Mouse (Mus musculus): ENCODE results near the gene Arl5b. TPM values are rescaled to one million over a fixed set of nuclear protein-coding genes. Genes with fewer than 3 reads are reported as not detected.
A peak's percentile ranks its signal among the peaks of the same experiment; 100 is the strongest.

Arl5b gene
- 4.1 TPM for polyA plus RNA-seq (2012; fragmentation: generic; extraction: Trizol)
- long read RNA-seq, experiment 1, full-length matches to known transcripts, result 2 of 3 reads
- long read RNA-seq, experiment 1, partial matches to known transcripts, result 0 of 3 reads
- long read RNA-seq, experiment 1, other reads (novel, unspliced or antisense), result 1 of 3 reads
- long read RNA-seq, experiment 2, full-length matches to known transcripts, result 6 of 10 reads
- long read RNA-seq, experiment 2, partial matches to known transcripts, result 2 of 10 reads
- long read RNA-seq, experiment 2, other reads (novel, unspliced or antisense), result 2 of 10 reads

DNA sequence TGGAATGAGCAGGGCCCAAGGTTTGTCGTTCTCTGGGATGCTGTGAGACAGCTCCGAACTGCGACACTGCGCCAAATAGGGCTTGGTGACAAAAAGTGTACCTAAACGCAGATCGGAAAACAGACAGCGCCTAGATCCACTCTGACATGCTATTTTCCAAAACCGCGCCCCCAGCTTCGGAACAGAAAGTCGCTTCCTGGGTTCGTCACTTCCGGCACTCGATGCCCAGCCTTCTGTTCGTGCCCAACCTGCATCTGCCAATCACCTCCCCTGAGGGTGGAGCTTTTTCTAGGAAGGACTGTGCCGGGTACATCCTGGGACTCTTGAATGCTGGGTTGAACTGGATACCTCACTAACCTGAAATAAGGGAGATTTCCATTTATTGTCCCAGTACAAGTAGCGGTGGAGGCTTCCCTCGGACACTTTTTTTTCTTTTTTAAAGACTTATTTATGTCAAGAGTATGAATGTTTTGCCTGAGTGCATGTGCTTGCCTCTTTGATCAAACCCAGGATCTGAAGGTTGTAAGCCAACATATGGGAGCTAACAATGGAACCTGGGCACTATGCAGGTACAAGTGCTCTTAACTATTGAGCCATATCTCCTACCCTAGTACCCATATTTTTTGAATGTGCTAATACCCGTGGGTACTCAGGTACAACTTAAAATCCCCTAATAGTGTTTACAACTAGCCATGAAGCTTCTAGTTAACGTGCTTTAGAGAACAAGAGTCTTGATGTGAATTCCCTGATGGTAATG lies at the start of gene Arl5b:
Arl5b (plus strand) TSS at position 279 of the 757 bp plus-strand sequence.
- Histone ChIP-seq H3K36me3 (ENCODE audit: control insufficient read depth, insufficient read depth) (peaks cover 18% of the 10 kb centered on the region), H3K79me3 (ENCODE audit: low read depth) (peaks cover 1% of the 10 kb centered on the region), H3K4me3 (ENCODE audit: insufficient read depth, poor library complexity, severe bottlenecking) (peak within 1 kb of the TSS; percentile 50), H3K79me2 (ENCODE audit: control insufficient read depth, insufficient read depth) (peaks cover 10% of the 10 kb centered on the region), H3K27me3 (ENCODE audit: control insufficient read depth, insufficient read depth, insufficient read length) (no peaks in the 10 kb centered on the region), H3ac (ENCODE audit: control insufficient read depth, insufficient read length, low read depth) (peak within 1 kb of the TSS; percentile 89)
- TF ChIP-seq CTCF (IDR thresholded peaks at IDR 0.05; ENCODE audit: control insufficient read depth, insufficient read depth, insufficient read length), result no peak
- TF ChIP-seq CEBPB (IDR thresholded peaks at IDR 0.05; ENCODE audit: low read depth), result no peak
- no peak for TF ChIP-seq FOSL1 (IDR thresholded peaks at IDR 0.05; ENCODE audit: insufficient read depth, low read length, poor library complexity, severe bottlenecking)
- TF ChIP-seq MAX (IDR thresholded peaks at IDR 0.05), result no peak
- TF ChIP-seq MYOD1 (IDR thresholded peaks at IDR 0.05; ENCODE audit: control insufficient read depth, insufficient read length, low read depth), result no peak
- TF ChIP-seq MYOG (IDR thresholded peaks at IDR 0.05; ENCODE audit: control insufficient read depth, extremely low read depth, insufficient read length), result no peak
- no peak for TF ChIP-seq USF1 (IDR thresholded peaks at IDR 0.05; ENCODE audit: low read depth)

DNA sequence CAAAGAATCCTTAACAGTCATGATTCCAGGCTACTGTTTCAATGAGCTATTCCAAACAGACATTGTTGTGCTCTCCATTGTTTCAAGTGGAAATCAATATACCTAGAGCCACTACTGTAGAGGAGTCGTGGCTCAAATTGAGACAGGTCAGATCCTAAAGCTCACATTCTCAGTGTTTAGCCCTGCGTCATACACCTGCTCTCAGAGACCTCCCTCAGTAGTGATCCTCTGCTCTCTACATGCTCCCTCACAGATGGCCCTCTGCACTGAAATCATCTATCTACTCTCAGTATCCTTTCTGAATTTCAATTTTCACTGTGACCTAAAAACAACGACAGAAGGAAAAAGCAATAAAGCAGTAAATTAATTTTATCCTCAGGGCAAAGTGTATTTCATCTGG lies 41.7 kb upstream of the Arl5b start:
- TF ChIP-seq FOSL1 (IDR thresholded peaks at IDR 0.05; ENCODE audit: insufficient read depth, low read length, poor library complexity, severe bottlenecking), result no peak
- TF ChIP-seq CTCF (IDR thresholded peaks at IDR 0.05; ENCODE audit: control insufficient read depth, insufficient read depth, insufficient read length), result no peak
- no peak for TF ChIP-seq MAX (IDR thresholded peaks at IDR 0.05)
- no peak overlapping the region for H3K4me3 ChIP-seq (ENCODE audit: insufficient read depth, poor library complexity, severe bottlenecking)
- no peaks in the 10 kb centered on the region for H3K79me2 ChIP-seq (ENCODE audit: control insufficient read depth, insufficient read depth)
- H3ac ChIP-seq (ENCODE audit: control insufficient read depth, insufficient read length, low read depth), result no peak overlapping the region
- H3K79me3 ChIP-seq (ENCODE audit: low read depth), result no peaks in the 10 kb centered on the region
- H3K27me3 ChIP-seq (ENCODE audit: control insufficient read depth, insufficient read depth, insufficient read length), result no peaks in the 10 kb centered on the region
- H3K36me3 ChIP-seq (ENCODE audit: control insufficient read depth, insufficient read depth), result peaks cover 6% of the 10 kb centered on the region

DNA sequence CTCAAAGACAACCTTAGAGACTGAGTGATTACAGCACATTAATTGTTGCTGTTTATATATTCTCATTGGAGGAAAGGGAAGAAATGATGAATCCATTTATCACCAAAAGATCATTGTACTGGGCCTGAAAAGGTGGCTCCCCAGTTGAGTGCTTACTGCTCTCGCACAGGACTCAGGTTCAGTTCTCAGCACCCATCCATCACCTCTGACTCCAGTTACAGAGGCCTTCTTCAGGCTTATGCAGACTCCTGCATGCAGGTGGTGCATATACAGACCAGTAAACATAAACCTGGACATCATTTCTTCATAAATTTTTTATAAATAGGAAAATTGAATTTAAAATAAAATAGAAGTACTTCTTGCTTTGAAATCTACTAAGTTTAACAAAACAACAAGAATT lies 41.1 kb upstream of the Arl5b start:
- no peaks in the 10 kb centered on the region for H3K79me3 ChIP-seq (ENCODE audit: low read depth)
- no peaks in the 10 kb centered on the region for H3K27me3 ChIP-seq (ENCODE audit: control insufficient read depth, insufficient read depth, insufficient read length)

GRCm38 (mm10) chr2:15026817-15027216 lies 22.4 kb upstream of the Arl5b start:
- H3K27me3 ChIP-seq (ENCODE audit: control insufficient read depth, insufficient read depth, insufficient read length), result no peaks in the 10 kb centered on the region
- no peak overlapping the region for H3ac ChIP-seq (ENCODE audit: control insufficient read depth, insufficient read length, low read depth)
- TF ChIP-seq FOSL1 (IDR thresholded peaks at IDR 0.05; ENCODE audit: insufficient read depth, low read length, poor library complexity, severe bottlenecking), result no peak
- no peak for TF ChIP-seq MYOG (IDR thresholded peaks at IDR 0.05; ENCODE audit: control insufficient read depth, extremely low read depth, insufficient read length)
- no peak for TF ChIP-seq CEBPB (IDR thresholded peaks at IDR 0.05; ENCODE audit: low read depth)
- no peak for TF ChIP-seq USF1 (IDR thresholded peaks at IDR 0.05; ENCODE audit: low read depth)
- TF ChIP-seq CTCF (IDR thresholded peaks at IDR 0.05; ENCODE audit: control insufficient read depth, insufficient read depth, insufficient read length), result no peak
- no peak for TF ChIP-seq MYOD1 (IDR thresholded peaks at IDR 0.05; ENCODE audit: control insufficient read depth, insufficient read length, low read depth)
- no peak for TF ChIP-seq MAX (IDR thresholded peaks at IDR 0.05)
- no peaks in the 10 kb centered on the region for H3K79me3 ChIP-seq (ENCODE audit: low read depth)
- no peaks in the 10 kb centered on the region for H3K79me2 ChIP-seq (ENCODE audit: control insufficient read depth, insufficient read depth)
- no peak overlapping the region for H3K4me3 ChIP-seq (ENCODE audit: insufficient read depth, poor library complexity, severe bottlenecking)
- H3K36me3 ChIP-seq (ENCODE audit: control insufficient read depth, insufficient read depth), result peaks cover 9% of the 10 kb centered on the region

More for the DNA sequence above, 41.1 kb upstream of the Arl5b start:
- no peaks in the 10 kb centered on the region for H3K79me2 ChIP-seq (ENCODE audit: control insufficient read depth, insufficient read depth)
- H3K4me3 ChIP-seq (ENCODE audit: insufficient read depth, poor library complexity, severe bottlenecking), result no peak overlapping the region
- peaks cover 6% of the 10 kb centered on the region for H3K36me3 ChIP-seq (ENCODE audit: control insufficient read depth, insufficient read depth)
- TF ChIP-seq MYOG (IDR thresholded peaks at IDR 0.05; ENCODE audit: control insufficient read depth, extremely low read depth, insufficient read length) (no peak), CTCF (IDR thresholded peaks at IDR 0.05; ENCODE audit: control insufficient read depth, insufficient read depth, insufficient read length) (no peak), MAX (IDR thresholded peaks at IDR 0.05) (no peak), USF1 (IDR thresholded peaks at IDR 0.05; ENCODE audit: low read depth) (no peak), CEBPB (IDR thresholded peaks at IDR 0.05; ENCODE audit: low read depth) (no peak), FOSL1 (IDR thresholded peaks at IDR 0.05; ENCODE audit: insufficient read depth, low read length, poor library complexity, severe bottlenecking) (no peak), MYOD1 (IDR thresholded peaks at IDR 0.05; ENCODE audit: control insufficient read depth, insufficient read length, low read depth) (no peak)
- no peak overlapping the region for H3ac ChIP-seq (ENCODE audit: control insufficient read depth, insufficient read length, low read depth)

DNA sequence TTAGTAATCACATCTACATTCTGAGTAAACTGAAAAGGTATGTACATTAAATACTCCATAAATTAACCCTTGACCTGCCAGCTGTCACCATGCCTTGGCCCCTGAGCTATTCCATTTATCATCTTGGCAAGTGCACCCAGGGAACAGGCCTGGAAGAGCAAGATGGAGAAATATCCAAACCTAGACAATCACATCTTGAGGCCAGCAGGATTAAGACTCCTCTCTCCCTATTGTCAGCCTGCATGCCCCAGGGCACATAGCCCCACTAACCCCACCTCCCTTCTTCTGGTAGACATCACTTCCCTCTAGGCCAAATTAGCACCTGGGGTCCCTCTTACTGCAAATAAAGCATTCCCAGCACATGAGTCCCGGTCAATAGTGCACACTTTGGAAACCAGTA lies 21.4 kb upstream of the Arl5b start:
- no peak overlapping the region for H3K4me3 ChIP-seq (ENCODE audit: insufficient read depth, poor library complexity, severe bottlenecking)
- no peaks in the 10 kb centered on the region for H3K79me2 ChIP-seq (ENCODE audit: control insufficient read depth, insufficient read depth)
- H3K36me3 ChIP-seq (ENCODE audit: control insufficient read depth, insufficient read depth), result peaks cover 9% of the 10 kb centered on the region
- no peak for TF ChIP-seq CEBPB (IDR thresholded peaks at IDR 0.05; ENCODE audit: low read depth)
- no peak for TF ChIP-seq CTCF (IDR thresholded peaks at IDR 0.05; ENCODE audit: control insufficient read depth, insufficient read depth, insufficient read length)
- no peak for TF ChIP-seq MAX (IDR thresholded peaks at IDR 0.05)
- no peak for TF ChIP-seq USF1 (IDR thresholded peaks at IDR 0.05; ENCODE audit: low read depth)
- TF ChIP-seq MYOG (IDR thresholded peaks at IDR 0.05; ENCODE audit: control insufficient read depth, extremely low read depth, insufficient read length), result no peak
- TF ChIP-seq FOSL1 (IDR thresholded peaks at IDR 0.05; ENCODE audit: insufficient read depth, low read length, poor library complexity, severe bottlenecking), result no peak
- TF ChIP-seq MYOD1 (IDR thresholded peaks at IDR 0.05; ENCODE audit: control insufficient read depth, insufficient read length, low read depth), result no peak
- no peaks in the 10 kb centered on the region for H3K79me3 ChIP-seq (ENCODE audit: low read depth)
- H3ac ChIP-seq (ENCODE audit: control insufficient read depth, insufficient read length, low read depth), result no peak overlapping the region
- no peaks in the 10 kb centered on the region for H3K27me3 ChIP-seq (ENCODE audit: control insufficient read depth, insufficient read depth, insufficient read length)
